Mouse (Mus musculus): Measurements from ENCODE around the gene Tbc1d8. TPM values are rescaled to one million over a fixed set of nuclear protein-coding genes. Genes with fewer than 3 reads are reported as not detected.

The Tbc1d8 gene
- total and polyA plus RNA-seq, 3 experiments, result 5.2 to 6.3 (median 6.1) TPM

- Histone ChIP-seq H3K36me3 (ENCODE audit: control insufficient read depth, insufficient read depth, low read length) (no peaks in the 10 kb centered on the region), H3K9ac (ENCODE audit: low read depth, low read length) (no peak overlapping the region), H3K27ac (no peak overlapping the region), H3K79me2 (replicated peaks; ENCODE audit: control insufficient read depth, insufficient read depth, low read length) (peaks cover 1% of the 10 kb centered on the region; the same call in 1 of the 2 replicates), H3K27me3 (ENCODE audit: control insufficient read depth, insufficient read depth, low read length) (no peaks in the 10 kb centered on the region), H3K4me3 (no peak overlapping the region), H3K4me1 (ENCODE audit: control insufficient read depth, insufficient read depth, low read length) (peaks cover 11% of the 10 kb centered on the region)
- WGBS, result 82% methylated on average over 23 of the region's 23 CpGs
- intact Hi-C loops (cut with DNase I), result loop anchor here (5.0 kb wide), 1 partner anchor 38 kb away; no protein-coding TSS in a partner anchor
- DNase-seq, result no peak
- no peak for TF ChIP-seq POLR2A (IDR thresholded peaks at IDR 0.05; ENCODE audit: insufficient read depth, low read depth, low read length)
These were observed 23.1 kb downstream of the Tbc1d8 start for GRCm38 (mm10) chr1:39455350-39456023.

- Histone ChIP-seq H3K79me2 (replicated peaks; ENCODE audit: control insufficient read depth, insufficient read depth, low read length) (no peaks in the 10 kb centered on the region), H3K27ac (no peak overlapping the region), H3K36me3 (ENCODE audit: control insufficient read depth, insufficient read depth, low read length) (no peaks in the 10 kb centered on the region), H3K4me3 (no peak overlapping the region), H3K9ac (ENCODE audit: low read depth, low read length) (no peak overlapping the region), H3K27me3 (ENCODE audit: control insufficient read depth, insufficient read depth, low read length) (no peaks in the 10 kb centered on the region), H3K4me1 (ENCODE audit: control insufficient read depth, insufficient read depth, low read length) (peaks cover 12% of the 10 kb centered on the region)
- intact Hi-C loops (cut with DNase I), result loop anchor here (5.0 kb wide), 1 partner anchor 37 kb away; no protein-coding TSS in a partner anchor
- TF ChIP-seq CTCF (IDR thresholded peaks at IDR 0.05), result no peak
- TF ChIP-seq POLR2A (IDR thresholded peaks at IDR 0.05; ENCODE audit: insufficient read depth, low read depth, low read length), result no peak
- no peak for TF ChIP-seq EP300 (IDR thresholded peaks at IDR 0.05; ENCODE audit: insufficient read depth, low read depth, low read length)
- no peak for DNase-seq
- WGBS, result 76% methylated on average over 4 of the region's 4 CpGs
These were observed 23.8 kb downstream of the Tbc1d8 start for GRCm38 (mm10) chr1:39454783-39455175.

- WGBS, result 63% methylated on average over 9 of the region's 9 CpGs
- TF ChIP-seq CTCF (IDR thresholded peaks at IDR 0.05), result no peak
- no peak for TF ChIP-seq POLR2A (IDR thresholded peaks at IDR 0.05; ENCODE audit: insufficient read depth, low read depth, low read length)
- no peak for TF ChIP-seq EP300 (IDR thresholded peaks at IDR 0.05; ENCODE audit: insufficient read depth, low read depth, low read length)
- no peak overlapping the region for H3K9ac ChIP-seq (ENCODE audit: low read depth, low read length)
- peaks cover 13% of the 10 kb centered on the region for H3K4me1 ChIP-seq (ENCODE audit: control insufficient read depth, insufficient read depth, low read length)
- H3K27me3 ChIP-seq (ENCODE audit: control insufficient read depth, insufficient read depth, low read length), result no peaks in the 10 kb centered on the region
- no peak for DNase-seq
- H3K4me3 ChIP-seq, result no peak overlapping the region
- intact Hi-C loops (cut with DNase I), result no loop called here
- no peaks in the 10 kb centered on the region for H3K36me3 ChIP-seq (ENCODE audit: control insufficient read depth, insufficient read depth, low read length)
- no peaks in the 10 kb centered on the region for H3K79me2 ChIP-seq (replicated peaks; ENCODE audit: control insufficient read depth, insufficient read depth, low read length)
- no peak overlapping the region; the same call in 1 of the 2 replicates for H3K27ac ChIP-seq
These were observed 24.3 kb downstream of the Tbc1d8 start for GRCm38 (mm10) chr1:39454108-39454782.

- H3K79me2 ChIP-seq (replicated peaks; ENCODE audit: control insufficient read depth, insufficient read depth, low read length), result no peaks in the 10 kb centered on the region
- H3K4me1 ChIP-seq (ENCODE audit: control insufficient read depth, insufficient read depth, low read length), result peaks cover 13% of the 10 kb centered on the region
- 90% methylated on average over 4 of the region's 4 CpGs for WGBS
- no peak for DNase-seq
- no peaks in the 10 kb centered on the region for H3K36me3 ChIP-seq (ENCODE audit: control insufficient read depth, insufficient read depth, low read length)
- H3K27ac ChIP-seq, result no peak overlapping the region
- TF ChIP-seq POLR2A (IDR thresholded peaks at IDR 0.05; ENCODE audit: insufficient read depth, low read depth, low read length), result no peak
- H3K4me3 ChIP-seq, result no peak overlapping the region
- no peak overlapping the region for H3K9ac ChIP-seq (ENCODE audit: low read depth, low read length)
- intact Hi-C loops (cut with DNase I), result no loop called here
- no peaks in the 10 kb centered on the region for H3K27me3 ChIP-seq (ENCODE audit: control insufficient read depth, insufficient read depth, low read length)
These were observed 26.4 kb downstream of the Tbc1d8 start for GRCm38 (mm10) chr1:39452203-39452602.

- H3K9ac ChIP-seq (ENCODE audit: low read depth, low read length), result no peak overlapping the region
- no peak overlapping the region for H3K27ac ChIP-seq
- no peaks in the 10 kb centered on the region for H3K36me3 ChIP-seq (ENCODE audit: control insufficient read depth, insufficient read depth, low read length)
- TF ChIP-seq POLR2A (IDR thresholded peaks at IDR 0.05; ENCODE audit: insufficient read depth, low read depth, low read length) (no peak), EP300 (IDR thresholded peaks at IDR 0.05; ENCODE audit: insufficient read depth, low read depth, low read length) (no peak), CTCF (IDR thresholded peaks at IDR 0.05) (no peak)
- intact Hi-C loops (cut with DNase I), result no loop called here
- H3K27me3 ChIP-seq (ENCODE audit: control insufficient read depth, insufficient read depth, low read length), result no peaks in the 10 kb centered on the region
- no peak for DNase-seq
- 54% methylated on average over 6 of the region's 6 CpGs for whole genome bisulfite sequencing
- H3K4me1 ChIP-seq (ENCODE audit: control insufficient read depth, insufficient read depth, low read length), result peaks cover 12% of the 10 kb centered on the region
- H3K4me3 ChIP-seq, result no peak overlapping the region
- no peaks in the 10 kb centered on the region for H3K79me2 ChIP-seq (replicated peaks; ENCODE audit: control insufficient read depth, insufficient read depth, low read length)
These were observed 28.4 kb downstream of the Tbc1d8 start for GRCm38 (mm10) chr1:39450069-39450728.

All from heart, adult 2 months (tissue).